Mouse (Mus musculus) induced T-regulatory cell, adult 2 months (primary cell): ENCODE measurements at regions not wholly inside any gene's neighbourhood (a gene's known extent, or its start where the extent isn't known, plus 50 kb on each side); places are given as distances from the start of the nearest gene placed in this dataset.

ENCODE experiments used
- DNase-seq: peaks from one replicate; pipeline ENCODE4 v3.0.0-alpha.2; 2012; ENCODE audit warnings: low read depth

- no peak for DNase-seq
These were observed 133.2 kb downstream of the Lpin1 start for GRCm38 (mm10) chr12:16477572-16477971.

DNA sequence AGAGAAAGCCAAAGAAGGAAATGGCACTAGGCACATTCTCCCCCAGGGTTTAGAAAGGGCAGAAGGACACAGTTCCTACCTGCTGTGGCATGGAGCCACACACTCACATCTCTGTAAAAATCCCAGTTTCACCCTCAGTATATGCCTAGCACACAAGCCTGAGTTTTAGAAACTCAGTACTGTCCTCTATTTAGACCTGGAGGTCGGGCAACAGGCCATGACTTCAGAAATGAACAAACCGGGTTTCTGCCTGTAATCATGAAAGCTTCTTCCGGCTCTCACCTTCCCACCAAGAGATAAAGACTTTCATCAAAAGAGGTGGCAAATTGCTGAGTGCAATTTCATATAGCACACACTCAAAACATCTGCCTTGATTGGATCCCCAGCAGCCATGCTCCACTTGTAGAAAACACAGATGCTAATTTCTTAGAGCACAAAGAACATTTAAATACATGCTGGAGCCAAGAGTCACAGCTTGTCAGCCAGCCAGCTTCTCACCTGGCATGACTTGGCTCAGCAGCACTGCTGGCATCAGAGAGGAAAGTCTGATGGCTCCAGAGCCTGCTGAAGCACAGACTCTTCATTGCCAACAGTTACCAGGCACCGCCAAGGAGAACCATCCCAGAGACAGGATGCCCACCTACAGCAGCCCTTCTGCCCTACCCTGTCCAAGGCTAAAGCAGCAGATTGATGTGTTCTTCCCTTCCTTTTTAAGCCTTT is 136.2 kb downstream of the Lpin1 start:
- DNase-seq, result no peak

GRCm38 (mm10) chr12:16457419-16457818 is 153.3 kb downstream of the Lpin1 start:
- DNase-seq, result no peak

- no peak for DNase-seq
These were observed 159.9 kb downstream of the Lpin1 start for GRCm38 (mm10) chr12:16450771-16451435.

- DNase-seq, result no peak
These were observed 172.0 kb downstream of the Lpin1 start for GRCm38 (mm10) chr12:16438717-16439116.

DNA sequence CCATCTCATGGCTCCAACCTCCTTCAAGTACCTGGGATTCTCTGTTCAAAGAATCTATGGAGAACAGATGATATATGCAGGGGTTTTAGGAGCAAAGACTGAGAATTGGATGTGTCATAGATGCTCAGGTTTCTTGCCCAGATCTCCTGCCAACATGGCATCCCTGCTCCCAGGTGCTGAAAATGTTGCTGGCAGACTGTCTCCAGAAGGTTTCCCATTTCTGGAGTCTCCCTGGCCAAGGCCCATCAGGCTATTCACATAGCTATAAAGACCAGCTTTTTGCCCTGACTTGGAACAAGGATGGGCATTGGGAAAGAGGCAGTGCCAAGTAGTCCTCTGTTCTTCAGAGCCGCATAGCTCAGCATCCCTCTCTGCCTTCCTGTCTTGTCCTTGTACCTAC is 173.8 kb downstream of the Lpin1 start:
- no peak for DNase-seq

- no peak for DNase-seq
These were observed 174.5 kb downstream of the Lpin1 start for GRCm38 (mm10) chr12:16436255-16436654.

DNA sequence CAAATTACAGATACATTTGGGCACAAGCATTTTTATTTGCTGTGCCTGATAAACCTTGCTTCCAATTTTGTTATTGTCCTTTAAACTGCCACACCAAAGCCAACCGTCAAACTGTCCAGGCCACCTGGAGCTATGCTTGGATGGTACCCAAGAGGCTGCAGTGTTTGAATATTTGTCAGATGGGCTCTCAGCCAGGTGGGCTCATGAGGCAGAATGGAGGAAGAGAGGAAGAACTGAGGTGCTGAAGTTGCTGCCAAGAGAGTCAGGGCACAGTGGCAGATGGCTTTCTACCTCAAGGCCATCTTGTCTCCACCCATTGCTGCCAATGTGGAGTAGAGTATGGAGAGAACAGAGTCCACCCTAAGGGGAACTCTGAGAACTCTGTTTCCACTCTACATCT is 176.0 kb downstream of the Lpin1 start:
- DNase-seq, result no peak

GRCm38 (mm10) chr12:16434225-16434624 is 176.5 kb downstream of the Lpin1 start:
- DNase-seq, result no peak

DNA sequence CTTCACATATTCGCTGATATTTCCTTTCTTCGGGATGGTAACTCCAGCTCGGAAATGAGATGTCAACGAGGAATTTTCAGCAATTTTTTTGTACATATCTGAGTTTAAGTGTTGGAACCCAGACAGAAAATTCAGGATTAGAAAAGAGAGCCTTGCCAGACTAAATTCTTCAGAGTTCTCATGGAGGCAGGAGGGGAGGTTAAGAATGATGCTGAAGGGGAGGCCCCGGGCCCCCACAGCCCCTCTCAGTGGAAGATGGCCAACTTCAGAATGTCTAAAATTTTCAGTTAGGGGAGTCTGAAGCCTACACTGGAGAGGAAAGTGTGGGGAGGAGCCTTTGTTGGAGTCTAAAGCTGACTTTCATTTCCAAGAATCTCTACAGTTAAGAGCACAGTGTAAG is 184.8 kb downstream of the Lpin1 start:
- DNase-seq, result no peak

- no peak for DNase-seq
These were observed 186.2 kb downstream of the Lpin1 start for GRCm38 (mm10) chr12:16424526-16424925.

DNA sequence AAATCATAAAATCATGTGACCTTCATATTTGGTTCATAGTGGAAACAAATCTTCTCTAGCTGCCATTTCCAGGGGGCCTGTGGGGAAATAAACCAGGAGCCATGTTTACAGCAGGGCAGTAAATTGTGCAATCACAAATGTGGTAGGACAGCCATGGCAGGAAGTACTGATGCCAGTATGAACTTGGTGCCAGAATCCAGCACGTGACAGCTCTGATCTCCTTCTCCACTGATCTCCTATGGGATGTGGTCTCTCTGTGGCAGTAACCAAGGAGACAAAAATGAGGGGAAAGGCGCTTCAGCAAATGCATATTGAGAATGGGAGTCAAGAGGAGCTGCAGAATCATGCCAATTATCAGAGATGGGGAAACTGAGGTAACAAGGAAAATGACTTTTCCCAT is 215.0 kb downstream of the Lpin1 start:
- no peak for DNase-seq

DNA sequence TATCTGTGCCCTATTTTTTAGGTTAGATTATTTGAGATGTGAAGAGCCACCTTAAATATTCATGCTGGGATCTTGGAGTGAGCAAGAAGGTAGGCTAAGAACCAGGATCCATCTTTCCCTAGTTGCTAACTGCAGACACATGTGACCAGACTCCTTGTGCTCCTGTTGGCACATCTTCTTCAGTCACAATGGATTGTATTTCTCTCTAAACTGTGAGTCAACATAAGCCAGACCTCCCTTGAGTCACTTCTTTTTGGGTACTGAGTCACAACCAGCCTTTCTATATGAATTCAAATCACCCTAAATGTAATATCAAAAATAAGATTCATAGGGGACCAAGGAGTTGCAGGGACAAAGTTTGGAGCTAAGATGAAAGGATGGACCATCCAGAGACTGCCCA is 217.9 kb downstream of the Lpin1 start:
- DNase-seq, result no peak

GRCm38 (mm10) chr12:16391630-16392269 is 219.0 kb downstream of the Lpin1 start:
- DNase-seq, result no peak

DNA sequence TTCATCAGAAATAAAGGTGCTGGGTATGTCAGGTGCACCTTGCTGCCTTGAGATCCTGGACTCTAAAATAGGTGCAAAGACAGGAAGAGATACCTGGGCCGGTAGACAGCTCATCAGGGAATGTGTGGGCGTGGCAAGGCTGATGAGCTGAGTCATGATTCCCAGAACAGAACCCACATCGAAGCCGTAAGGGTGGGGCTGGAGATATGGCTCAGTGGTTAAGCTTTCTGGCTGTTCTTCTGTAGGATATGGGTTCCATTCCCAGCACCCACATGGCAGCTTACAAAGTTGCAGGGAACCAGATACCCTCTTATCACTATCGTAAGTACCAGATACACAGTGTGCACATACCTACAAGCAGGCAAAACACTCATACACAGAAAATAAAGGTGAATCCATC is 219.6 kb downstream of the Lpin1 start:
- no peak for DNase-seq

- DNase-seq, result no peak
These were observed 223.7 kb downstream of the Lpin1 start for GRCm38 (mm10) chr12:16387035-16387434.

- no peak for DNase-seq
These were observed 226.4 kb downstream of the Lpin1 start for GRCm38 (mm10) chr12:16384396-16384795.

- no peak for DNase-seq
These were observed 227.2 kb downstream of the Lpin1 start for GRCm38 (mm10) chr12:16383499-16383935.

DNA sequence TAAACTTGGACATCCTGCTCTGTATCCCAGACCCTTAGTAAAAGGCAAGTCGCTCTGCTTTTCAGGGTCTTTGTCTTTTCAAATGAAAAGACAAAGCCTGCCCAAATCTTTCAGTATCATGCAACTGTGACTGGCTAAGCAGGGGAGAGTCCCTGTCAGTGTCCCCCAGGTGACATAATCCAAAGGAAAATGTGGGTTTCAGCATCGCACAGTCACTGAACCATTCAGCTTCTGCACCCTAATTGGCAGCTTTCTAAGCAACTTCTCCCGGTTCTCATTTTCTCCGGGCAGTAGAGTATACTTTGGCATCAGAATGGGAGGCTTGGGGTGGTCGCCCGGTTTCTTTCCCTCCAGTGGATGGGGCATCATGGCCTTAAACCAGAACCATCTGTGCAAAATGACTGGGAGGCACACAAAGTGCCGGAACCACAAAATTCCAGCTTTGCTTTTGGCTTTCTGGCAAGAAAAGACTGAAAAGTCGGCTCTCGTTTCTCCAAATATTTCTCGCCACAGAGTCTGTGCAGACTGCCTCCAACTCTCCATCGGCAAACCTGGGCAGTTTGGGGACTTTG is 228.3 kb downstream of the Lpin1 start:
- DNase-seq, result no peak

DNA sequence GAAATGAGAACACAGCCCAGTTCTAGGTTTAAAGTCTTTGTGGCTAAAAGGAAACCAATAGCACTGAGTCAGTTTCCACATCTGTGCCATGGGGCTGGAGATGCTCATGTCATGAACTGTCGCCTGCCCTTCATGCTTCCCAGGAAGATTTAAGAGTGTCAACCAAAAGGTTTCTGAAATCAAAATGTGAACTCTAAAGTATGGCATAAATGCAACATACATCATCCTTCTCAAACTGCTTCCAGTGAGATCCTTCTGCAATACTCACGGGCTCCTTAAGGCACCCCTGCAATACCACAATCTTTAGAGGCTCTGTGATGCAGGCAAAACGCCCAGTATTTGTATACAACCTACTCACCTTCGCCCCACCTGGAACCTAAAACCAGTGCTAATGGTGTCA is 229.7 kb downstream of the Lpin1 start:
- no peak for DNase-seq

DNA sequence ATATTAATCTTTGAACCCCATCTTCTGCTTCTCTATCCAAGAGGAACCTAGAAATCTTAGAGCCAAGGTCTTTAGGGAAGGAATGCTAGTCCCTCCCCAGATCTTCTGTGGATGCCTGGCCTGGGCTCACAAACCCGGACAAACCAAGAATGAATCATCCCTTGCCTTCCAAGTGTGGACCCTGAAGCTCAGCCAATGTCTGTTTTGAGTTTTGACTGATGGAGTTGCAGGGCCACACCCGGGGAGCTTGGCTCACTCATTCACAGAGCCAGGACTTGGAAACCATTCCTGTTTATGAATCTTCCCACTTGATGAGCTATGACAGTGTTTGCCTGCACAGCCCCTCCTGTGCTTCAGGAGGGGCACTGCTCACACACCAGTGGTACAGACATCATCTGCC is 230.4 kb downstream of the Lpin1 start:
- no peak for DNase-seq

GRCm38 (mm10) chr12:16379415-16379814 is 231.4 kb downstream of the Lpin1 start:
- no peak for DNase-seq

DNA sequence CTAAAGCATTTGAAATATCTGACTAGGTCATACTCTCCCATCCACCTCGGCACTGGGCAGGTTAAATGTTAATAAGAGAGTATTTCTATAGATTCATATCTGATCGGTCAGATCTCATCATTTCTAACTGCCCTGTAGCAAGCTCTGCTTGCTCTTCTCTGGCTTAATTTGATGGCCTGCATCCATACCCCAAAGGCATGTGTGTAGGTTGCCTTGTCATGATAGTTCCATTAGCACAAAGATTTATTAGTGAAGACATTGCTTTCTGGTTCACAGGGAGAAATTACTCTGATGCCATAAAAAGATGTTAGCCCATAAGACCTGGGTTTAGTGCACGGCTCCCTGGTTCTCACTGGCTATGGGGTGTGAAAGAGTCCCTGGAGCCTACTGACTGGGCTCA is 232.3 kb downstream of the Lpin1 start:
- no peak for DNase-seq
